Mouse (Mus musculus) lung, adult 2 months (tissue): Measurements from ENCODE around the gene Naa20. TPM values are rescaled to one million over a fixed set of nuclear protein-coding genes. Genes with fewer than 3 reads are reported as not detected.

Experiments used
- DNase-seq: peaks from one replicate; pipeline ENCODE4 v3.0.0; 2022
- H3K4me1 ChIP-seq: fragments of 200-500 bp; 2 replicates; pipeline ENCODE4 v1.6.1; 2011; ENCODE audit warnings: low read length; ENCODE audit not compliant: control insufficient read depth, insufficient read depth
- H3K4me3 ChIP-seq: fragments of 200-500 bp; replicated peaks from 2 replicates; pipeline ENCODE3; 2011; ENCODE audit warnings: low read depth, mild to moderate bottlenecking, control low read depth, low read length; ENCODE audit errors: extremely low read depth
- CTCF ChIP-seq: fragments of 200-500 bp; IDR thresholded peaks from 2 replicates; pipeline ENCODE4 v1.5.1; 2011; ENCODE audit warnings: mild to moderate bottlenecking, low read length, control low read depth; ENCODE audit not compliant: insufficient read depth
- POLR2A ChIP-seq: fragments of 200-500 bp; IDR thresholded peaks from 2 replicates; pipeline ENCODE4 v1.6.1; 2011; ENCODE audit warnings: low read depth, mild to moderate bottlenecking, control low read depth, low read length, borderline replicate concordance; ENCODE audit errors: extremely low read depth
- WGBS: fragments of 180-500 bp; shearing (Covaris S2); methylation state at CpG from one replicate; pipeline ENCODE4 v1.1.7; 2018; 5-methylcytosine and 5-hydroxymethylcytosine counted together
- polyA plus RNA-seq: library from polyadenylated mRNA; depleted of rRNA; stranded (reverse); fragments of >200 nt; gene quantifications from 2 replicates; pipeline ENCODE4 v1.2.3, GENCODE M21; 2012; rRNA removed

Naa20 gene
- polyA plus RNA-seq, result 23.5 and 27.3 TPM in 2 replicates

GRCm38 (mm10) chr2:145901861-145902260 is at the start of gene Naa20:
TSS of gene Naa20 (plus strand) at chr2:145902099.
- no peak for DNase-seq
- whole genome bisulfite sequencing, result 90% methylated on average over 6 of the region's 6 CpGs
- peak within 1 kb of the TSS; percentile 98 for H3K4me3 ChIP-seq
- H3K4me1 ChIP-seq, result peaks cover 14% of the 10 kb centered on the region
- no peak for TF ChIP-seq POLR2A
- no peak for TF ChIP-seq CTCF

GRCm38 (mm10) chr2:145855831-145856230 is 46.1 kb upstream of the Naa20 start:
- WGBS, result 66% methylated on average over 9 of the region's 9 CpGs
- Histone ChIP-seq H3K4me1 (peaks cover 14% of the 10 kb centered on the region), H3K4me3 (no peak overlapping the region)
- no peak for DNase-seq
- TF ChIP-seq CTCF (no peak), POLR2A (no peak)

- peaks cover 18% of the 10 kb centered on the region for H3K4me1 ChIP-seq
- TF ChIP-seq POLR2A (no peak), CTCF (no peak)
- no peak overlapping the region for H3K4me3 ChIP-seq
- WGBS, result 36% methylated on average over 8 of the region's 8 CpGs
- no peak for DNase-seq
Observed at GRCm38 (mm10) chr2:145857864-145858263, 44.0 kb upstream of the Naa20 start.

GRCm38 (mm10) chr2:145859442-145859931 is 42.4 kb upstream of the Naa20 start:
- H3K4me1 ChIP-seq, result peaks cover 26% of the 10 kb centered on the region
- no peak for TF ChIP-seq POLR2A
- TF ChIP-seq CTCF, result no peak
- 39% methylated on average over 7 of the region's 7 CpGs for WGBS
- DNase-seq, result peak; percentile 71
- peak overlapping the region; percentile 83 for H3K4me3 ChIP-seq

- 14% methylated on average over 40 of the region's 40 CpGs for WGBS
- peak; percentile 88 for DNase-seq
- Histone ChIP-seq H3K4me1 (peaks cover 26% of the 10 kb centered on the region), H3K4me3 (peak overlapping the region; percentile 83)
- no peak for TF ChIP-seq CTCF
- TF ChIP-seq POLR2A, result peak; percentile 88; the same call in 1 of the 2 replicates
Observed at GRCm38 (mm10) chr2:145859932-145860801, 41.7 kb upstream of the Naa20 start.

GRCm38 (mm10) chr2:145861193-145862123 is 40.4 kb upstream of the Naa20 start:
- no peak for DNase-seq
- peaks cover 28% of the 10 kb centered on the region for H3K4me1 ChIP-seq
- TF ChIP-seq CTCF (no peak), POLR2A (no peak)
- WGBS, result 21% methylated on average over 8 of the region's 8 CpGs
- peak overlapping the region; percentile 83 for H3K4me3 ChIP-seq

GRCm38 (mm10) chr2:145862206-145862817 is 39.6 kb upstream of the Naa20 start:
- peak; percentile 45 for DNase-seq
- Histone ChIP-seq H3K4me1 (peaks cover 28% of the 10 kb centered on the region), H3K4me3 (peak overlapping the region; percentile 65)
- WGBS, result 27% methylated on average over 10 of the region's 10 CpGs
- TF ChIP-seq CTCF, result no peak

- no peak for DNase-seq
- WGBS, result 43% methylated on average over 3 of the region's 3 CpGs
- Histone ChIP-seq H3K4me3 (no peak overlapping the region), H3K4me1 (peaks cover 22% of the 10 kb centered on the region)
- TF ChIP-seq CTCF (no peak), POLR2A (no peak)
Observed at GRCm38 (mm10) chr2:145865344-145865743, 36.6 kb upstream of the Naa20 start.

- Histone ChIP-seq H3K4me1 (peaks cover 19% of the 10 kb centered on the region), H3K4me3 (no peak overlapping the region)
- no peak for TF ChIP-seq POLR2A
- TF ChIP-seq CTCF, result no peak
- no peak for DNase-seq
- 86% methylated on average over 3 of the region's 3 CpGs for WGBS
Observed at GRCm38 (mm10) chr2:145866238-145866637, 35.7 kb upstream of the Naa20 start.
